Mouse (Mus musculus) hindbrain, embryonic 11.5 days (tissue): ENCODE data around the gene Hoxa11. TPM values are rescaled to one million over a fixed set of nuclear protein-coding genes. Genes with fewer than 3 reads are reported as not detected.

Source experiments
- microRNA counts: library from miRNA; unstranded; fragments of <30 nt; microRNA quantifications from one replicate; lab custom pipeline; 2015
- polyA plus RNA-seq: library from polyadenylated mRNA; unstranded; fragments of >200 nt; fragmentation: Nextera tagmentation; extraction: Ambion mirVana; gene quantifications from 2 replicates; pipeline ENCODE4 v1.2.1, GENCODE M21; 2014

The Hoxa11 gene
- polyA plus RNA-seq, 1 experiment from 2014 or later, result not detected

MicroRNAs within 50 kb of the gene (microRNA counts, 519-probe panel; counts per million panel counts)
- not detected for microRNA mmu-miR-196b (lab: Ali Mortazavi, UCI)

Other genes starting within 250 kb of the Hoxa11 start
- 29.0 and 30.9 TPM in 2 replicates for gene Skap2, start 233.3 kb downstream of the Hoxa11 start, polyA plus RNA-seq
- gene Hoxa1, start 87.5 kb downstream of the Hoxa11 start, polyA plus RNA-seq, result 4.0 and 4.1 TPM in 2 replicates
- 63.7 and 68.1 TPM in 2 replicates for gene Hoxa2, start 81.0 kb downstream of the Hoxa11 start, polyA plus RNA-seq
- 4.9 and 5.4 TPM in 2 replicates for gene 5730596B20Rik, start 68.3 kb downstream of the Hoxa11 start, polyA plus RNA-seq
- gene Hoxa4, start 54.1 kb downstream of the Hoxa11 start, polyA plus RNA-seq, result 11.9 and 12.8 TPM in 2 replicates
- gene Hoxa5, start 41.2 kb downstream of the Hoxa11 start, polyA plus RNA-seq, result 23.8 and 39.3 TPM in 2 replicates
- gene Hoxa6, start 37.1 kb downstream of the Hoxa11 start, polyA plus RNA-seq, result 2.1 and 11.6 TPM in 2 replicates
- gene Hoxa3, start 32.5 kb downstream of the Hoxa11 start, polyA plus RNA-seq, result 13.3 and 14.2 TPM in 2 replicates
- gene Gm28308, start 32.5 kb downstream of the Hoxa11 start, polyA plus RNA-seq, result not detected in 2 replicates
- gene Hoxa7, start 24.0 kb downstream of the Hoxa11 start, polyA plus RNA-seq, result 0.34 and 1.9 TPM in 2 replicates
- gene Hoxa9, start 14.7 kb downstream of the Hoxa11 start, polyA plus RNA-seq, result 0.25 and 1.1 TPM in 2 replicates
- not detected in 2 replicates for gene Hoxa10, start 5.0 kb downstream of the Hoxa11 start, polyA plus RNA-seq
- not detected in 2 replicates for gene Hoxa13, start 15.1 kb upstream of the Hoxa11 start, polyA plus RNA-seq
- 5.2 and 5.9 TPM in 2 replicates for gene Evx1, start 67.7 kb upstream of the Hoxa11 start, polyA plus RNA-seq